Mouse (Mus musculus): ENCODE data around the gene Inpp5b.

The Inpp5b gene

DNA sequence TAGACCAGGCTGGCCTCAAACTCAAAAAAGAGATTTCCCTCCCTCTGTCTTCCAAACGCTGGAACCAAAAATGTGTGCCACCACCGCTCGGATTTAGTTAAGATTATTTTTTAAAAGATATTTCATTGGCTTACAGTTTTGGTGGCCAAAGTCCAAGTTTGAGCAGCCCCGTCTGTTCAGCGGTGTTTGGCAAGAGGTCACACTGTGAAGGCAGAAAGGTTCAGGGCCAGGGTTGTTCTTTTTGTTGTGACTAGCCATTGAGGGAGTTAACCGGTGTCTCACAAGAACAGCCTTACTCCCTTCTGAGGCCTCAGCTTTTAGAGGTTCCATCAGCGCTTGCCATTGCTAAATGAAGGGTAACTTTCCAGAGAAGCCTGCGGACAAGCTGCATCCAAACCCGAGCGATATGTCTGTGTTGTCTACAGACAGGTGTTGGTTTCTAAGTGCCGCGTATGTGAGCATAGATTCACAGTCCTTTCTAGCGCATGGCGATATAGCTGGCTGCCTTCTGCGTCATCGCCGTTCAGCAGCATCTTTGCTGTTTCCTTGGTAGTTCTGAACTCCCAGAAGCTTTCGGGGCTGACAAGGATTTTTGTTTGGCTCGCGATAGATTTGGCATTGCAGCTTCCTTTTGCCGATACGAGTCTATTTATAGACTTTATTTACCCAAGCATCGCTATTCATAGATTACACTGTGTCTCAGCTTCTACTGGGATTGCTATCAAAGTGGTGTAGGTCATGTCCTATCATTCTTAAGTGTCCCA is 24.3 kb downstream of the Inpp5b start:
- DNase-seq (ENCODE audit: low read depth): no peak

GRCm38 (mm10) chr4:124766566-124766940 is 24.9 kb downstream of the Inpp5b start:
- DNase-seq (ENCODE audit: low read depth): no peak

- DNase-seq (ENCODE audit: low read depth): no peak
These were observed 27.4 kb downstream of the Inpp5b start for GRCm38 (mm10) chr4:124768963-124769591.

- DNase-seq (ENCODE audit: low read depth): no peak
These were observed 29.0 kb downstream of the Inpp5b start for GRCm38 (mm10) chr4:124770624-124771023.

DNA sequence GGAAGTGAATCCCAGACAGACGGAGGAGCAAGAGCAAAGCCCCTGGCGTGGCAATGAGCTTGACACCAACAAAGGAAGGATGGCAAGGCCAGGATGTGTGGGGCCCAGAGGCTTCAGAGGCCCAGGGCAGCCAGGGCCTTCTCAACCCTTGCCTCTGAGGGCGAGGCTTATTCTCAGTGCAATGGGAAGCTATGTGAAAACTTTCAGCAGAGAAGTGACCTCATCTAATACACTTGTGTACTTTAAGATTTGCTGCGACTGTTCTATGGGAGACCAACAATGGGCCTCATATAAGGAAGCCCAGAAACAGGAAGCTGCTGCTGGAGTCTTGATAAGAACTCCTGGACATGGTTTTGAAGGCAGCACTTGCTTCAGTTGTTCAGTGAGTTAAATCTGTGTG is 30.5 kb downstream of the Inpp5b start:
- DNase-seq (ENCODE audit: low read depth): no peak

DNA sequence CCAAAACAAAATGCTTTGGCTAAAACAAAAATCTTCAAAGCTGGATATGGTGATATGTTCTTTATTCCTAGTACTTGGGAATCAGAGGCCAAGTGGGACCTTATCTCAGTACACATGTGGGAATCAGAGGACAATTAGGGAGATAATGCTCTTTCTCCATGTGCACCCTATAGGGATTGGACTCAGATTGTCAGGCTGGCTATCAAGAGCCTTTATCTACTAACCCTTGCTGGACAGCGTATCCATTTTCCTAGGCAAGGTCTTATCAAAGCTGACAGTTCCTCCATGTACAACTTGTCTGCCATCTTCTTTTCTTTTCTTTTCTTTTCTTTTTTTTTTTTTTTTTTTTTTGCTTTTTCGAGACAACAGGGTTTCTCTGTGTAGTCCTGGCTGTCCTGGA is 31.8 kb downstream of the Inpp5b start:
- no peak for DNase-seq (ENCODE audit: low read depth)

DNA sequence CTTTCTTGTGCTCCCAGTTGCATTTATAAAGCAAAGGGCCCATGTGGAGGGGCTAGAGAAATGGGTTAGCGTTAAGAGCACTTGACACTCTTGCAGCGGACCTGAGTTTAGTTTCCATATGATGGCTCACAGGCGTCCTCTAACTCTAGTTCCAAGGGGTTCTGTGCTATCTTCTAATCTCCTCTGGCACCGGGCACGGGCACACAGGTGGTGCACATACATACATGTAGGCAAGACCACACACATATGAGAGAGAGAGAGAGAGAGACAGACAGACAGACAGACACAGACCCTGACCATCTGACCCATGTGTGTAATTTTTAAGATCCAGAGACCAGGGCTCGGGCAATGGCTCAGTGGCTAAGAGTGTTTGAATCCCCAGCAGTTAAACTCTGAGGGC is 32.3 kb downstream of the Inpp5b start:
- DNase-seq (ENCODE audit: low read depth): no peak

DNA sequence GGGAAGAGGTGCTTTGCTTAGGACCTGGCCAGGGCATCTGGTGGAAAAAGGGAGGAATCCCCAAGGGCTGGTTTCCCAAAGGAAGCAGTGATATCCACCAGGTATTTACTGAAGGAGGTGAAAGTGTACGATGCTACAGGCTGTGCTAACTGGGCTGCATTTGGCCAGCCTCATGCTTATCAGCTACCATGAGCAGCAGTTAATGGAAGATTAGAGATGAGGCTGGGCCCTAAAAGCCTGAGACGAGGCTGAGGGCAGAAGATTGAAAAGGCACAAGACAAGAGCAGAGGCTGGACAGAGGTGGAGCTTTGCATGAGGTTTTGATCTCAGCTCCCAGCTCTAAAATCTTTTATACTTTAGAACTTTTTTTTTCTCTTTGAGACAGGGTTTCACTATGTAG is 32.8 kb downstream of the Inpp5b start:
- no peak for DNase-seq (ENCODE audit: low read depth)

DNA sequence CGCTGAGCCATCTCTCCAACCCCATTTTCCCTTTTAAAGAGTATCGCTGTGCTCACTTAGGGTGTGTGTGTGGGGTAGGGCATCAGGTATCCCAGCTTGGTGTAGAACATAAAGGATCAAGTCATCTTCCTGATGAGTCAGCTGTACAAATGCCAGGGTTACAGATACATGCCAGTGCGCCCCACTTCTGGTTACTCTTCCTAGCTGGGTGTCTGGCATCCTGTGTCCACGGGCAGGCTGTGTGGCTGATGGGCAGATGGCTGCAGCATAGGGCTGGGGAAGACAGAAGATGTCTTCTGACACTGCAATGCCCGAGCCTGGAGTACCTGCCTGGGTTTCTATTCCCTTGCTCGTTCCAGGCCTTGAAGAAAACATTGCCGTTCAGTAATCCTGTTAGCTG is 39.7 kb downstream of the Inpp5b start:
- DNase-seq (ENCODE audit: low read depth): no peak

DNA sequence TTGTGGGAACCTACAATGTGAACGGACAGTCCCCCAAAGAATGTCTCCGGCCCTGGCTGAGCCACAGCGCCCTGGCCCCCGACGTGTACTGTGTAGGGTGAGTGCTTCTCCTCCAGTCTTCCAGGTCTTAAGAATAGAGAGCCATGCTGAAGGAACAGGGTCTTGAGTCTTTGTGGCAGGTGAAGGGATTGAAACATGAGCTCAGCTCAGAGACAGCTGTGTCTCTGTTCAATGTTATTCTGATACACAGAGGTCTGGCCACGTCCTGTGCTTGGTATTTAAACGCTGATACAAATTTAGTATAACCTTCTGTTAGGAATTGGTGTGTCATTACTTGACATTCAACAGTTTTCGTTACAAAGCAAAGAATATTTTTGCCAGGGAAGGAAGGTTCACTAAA is 40.7 kb downstream of the Inpp5b start:
- DNase-seq (ENCODE audit: low read depth): no peak

- no peak for DNase-seq (ENCODE audit: low read depth)
These were observed 42.3 kb downstream of the Inpp5b start for GRCm38 (mm10) chr4:124783937-124784336.

- no peak for DNase-seq (ENCODE audit: low read depth)
These were observed 48.4 kb downstream of the Inpp5b start for GRCm38 (mm10) chr4:124790013-124790412.

DNA sequence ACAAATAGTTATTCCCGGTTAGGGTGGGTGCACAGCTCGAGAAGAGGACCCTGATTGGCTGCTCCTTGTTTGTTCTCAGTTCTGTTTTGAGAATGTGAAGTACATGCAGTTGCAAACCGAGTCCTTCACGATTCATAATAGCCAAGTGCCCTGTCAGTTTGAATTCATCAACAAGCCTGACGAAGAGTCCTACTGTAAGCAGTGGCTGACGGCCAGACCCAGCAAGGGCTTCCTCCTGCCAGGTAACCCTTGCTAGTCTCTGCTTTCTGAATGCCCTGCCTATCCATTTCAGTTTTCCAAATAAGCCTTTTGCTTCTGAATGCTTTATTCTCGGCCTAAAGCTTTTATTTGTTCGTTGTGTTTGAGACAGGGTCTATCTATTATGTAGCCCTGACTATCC is 50.5 kb downstream of the Inpp5b start:
- no peak for DNase-seq (ENCODE audit: low read depth)

DNA sequence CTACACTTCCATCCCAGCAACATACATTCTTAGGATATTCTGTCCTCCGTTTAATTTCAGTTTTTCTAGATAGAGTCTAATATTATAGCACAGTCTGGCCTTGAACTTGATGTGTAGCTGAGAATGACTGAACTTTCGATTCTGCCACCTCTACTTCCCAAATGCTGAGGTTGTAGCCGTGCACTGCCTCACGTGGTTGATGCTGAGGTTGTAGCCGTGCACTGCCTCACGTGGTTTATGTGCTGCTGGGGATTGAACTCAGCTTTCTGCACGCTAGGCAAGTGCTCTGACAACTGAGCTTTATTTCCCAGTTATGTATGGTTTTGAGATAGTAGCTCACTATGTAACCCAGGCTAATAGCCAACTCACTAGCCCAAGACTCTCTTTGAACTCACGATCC is 54.5 kb downstream of the Inpp5b start:
- DNase-seq (ENCODE audit: low read depth): no peak

- DNase-seq (ENCODE audit: low read depth): no peak
These were observed 55.3 kb downstream of the Inpp5b start for GRCm38 (mm10) chr4:124796913-124797312.

DNA sequence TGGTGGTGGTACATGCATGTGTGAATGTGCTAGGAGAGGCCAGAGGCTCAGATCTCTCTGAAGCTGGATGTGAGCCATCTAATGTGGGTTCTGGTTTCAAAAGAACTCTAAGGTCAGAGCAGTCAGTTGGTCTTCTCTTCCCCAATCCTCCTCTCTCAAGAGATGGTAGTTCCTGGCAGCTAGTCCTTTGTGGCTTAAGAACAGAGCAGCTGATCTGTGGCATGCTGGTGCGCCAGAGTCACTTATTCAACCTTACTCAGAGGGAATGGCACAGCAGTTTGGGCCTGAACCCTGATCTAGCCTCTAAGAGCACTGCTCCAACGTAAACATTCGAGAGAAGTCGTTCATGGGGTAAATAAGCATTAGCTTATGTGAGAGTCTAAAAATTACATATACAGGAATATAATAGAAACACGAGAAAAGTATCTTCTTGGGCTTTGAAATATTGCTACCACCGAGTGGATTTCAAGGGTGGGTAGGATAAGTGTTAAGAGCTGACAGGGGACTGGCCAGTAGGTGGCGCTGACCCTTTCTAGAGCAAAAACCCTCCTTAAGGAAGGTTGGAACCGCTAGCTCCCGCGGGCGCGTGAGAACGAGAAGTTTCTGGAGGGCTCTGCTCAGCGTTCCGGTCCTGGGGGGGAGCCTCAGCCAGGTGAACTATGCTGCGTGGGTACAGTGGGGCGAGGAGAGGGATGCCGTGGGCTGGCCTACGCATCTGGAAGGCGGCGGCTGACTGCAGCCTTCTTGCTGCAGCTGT is 60.1 kb downstream of the Inpp5b start, which contains the start of gene Mtf1:
TSS of gene Mtf1 (plus strand) at position 553 of the 757 bp plus-strand sequence.
- peak; percentile 61 for DNase-seq (ENCODE audit: low read depth)

DNA sequence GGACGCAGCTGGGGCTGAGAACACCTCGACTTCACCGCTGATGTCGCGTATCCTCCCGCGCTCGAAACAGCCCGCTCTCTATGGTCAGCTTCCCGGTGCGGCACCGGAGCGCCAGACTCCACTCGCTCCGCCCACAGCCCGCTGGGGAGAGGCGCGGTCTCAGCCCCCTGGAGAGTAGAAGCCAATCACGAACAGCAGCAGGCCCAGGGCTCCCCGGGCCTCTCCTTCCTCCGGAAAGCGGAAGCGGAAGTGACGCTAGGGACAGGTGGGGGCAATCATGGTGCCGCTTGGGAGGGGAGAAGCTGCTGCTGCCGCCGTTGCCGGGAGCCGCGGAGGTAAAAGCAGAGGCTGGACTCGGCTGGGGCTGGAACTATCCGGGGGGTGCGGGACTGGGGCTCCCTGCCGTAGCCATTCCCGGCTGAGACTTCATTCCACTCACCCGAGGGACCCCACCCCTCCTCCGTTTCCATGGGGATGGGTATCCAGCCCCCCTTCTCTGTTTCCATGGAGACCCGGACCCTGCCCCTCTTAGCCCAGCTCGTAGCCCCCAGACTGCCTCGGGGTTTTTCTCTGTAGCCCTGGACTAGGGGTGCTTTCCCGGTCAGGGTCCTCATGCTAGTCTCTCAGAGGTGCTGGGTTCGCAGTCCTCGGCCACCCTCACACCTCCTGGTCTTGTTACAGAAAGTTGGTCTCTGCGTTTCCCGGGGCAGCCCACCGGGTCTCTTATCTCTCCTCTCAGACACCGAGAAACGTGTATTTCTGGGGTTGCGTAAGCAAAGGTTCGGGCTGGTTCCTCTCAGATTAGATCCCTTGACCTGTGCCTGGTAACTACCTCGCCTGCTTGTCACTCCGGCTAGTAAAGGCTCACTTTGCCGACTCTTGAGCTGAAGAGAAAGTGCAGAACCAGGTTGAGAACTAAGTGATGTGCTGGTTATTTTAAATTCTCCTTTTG is 60.9 kb downstream of the Inpp5b start:
- peak; percentile 87 for DNase-seq (ENCODE audit: low read depth)

- no peak for DNase-seq (ENCODE audit: low read depth)
These were observed 61.8 kb downstream of the Inpp5b start for GRCm38 (mm10) chr4:124803406-124803805.

DNA sequence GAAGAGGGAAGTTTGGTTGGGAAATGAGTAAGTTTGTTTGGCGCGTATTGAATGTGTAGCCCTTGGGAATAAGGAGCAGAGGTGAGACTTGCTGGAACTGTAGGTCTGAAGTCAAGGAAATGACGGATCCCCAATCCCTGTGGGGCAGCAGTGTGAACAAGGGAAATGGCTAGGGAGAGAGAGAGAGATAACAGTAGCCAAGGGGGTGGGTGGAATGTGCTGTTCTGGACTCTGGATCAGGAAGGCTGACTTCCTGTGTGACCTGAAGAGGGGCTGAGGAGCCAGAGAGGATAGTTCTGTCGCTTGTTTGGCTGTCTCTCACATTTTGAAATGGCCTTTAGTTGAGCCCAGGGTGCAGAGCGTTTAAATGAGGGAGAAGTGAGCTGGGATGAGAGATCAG is 66.9 kb downstream of the Inpp5b start:
- no peak for DNase-seq (ENCODE audit: low read depth)

DNA sequence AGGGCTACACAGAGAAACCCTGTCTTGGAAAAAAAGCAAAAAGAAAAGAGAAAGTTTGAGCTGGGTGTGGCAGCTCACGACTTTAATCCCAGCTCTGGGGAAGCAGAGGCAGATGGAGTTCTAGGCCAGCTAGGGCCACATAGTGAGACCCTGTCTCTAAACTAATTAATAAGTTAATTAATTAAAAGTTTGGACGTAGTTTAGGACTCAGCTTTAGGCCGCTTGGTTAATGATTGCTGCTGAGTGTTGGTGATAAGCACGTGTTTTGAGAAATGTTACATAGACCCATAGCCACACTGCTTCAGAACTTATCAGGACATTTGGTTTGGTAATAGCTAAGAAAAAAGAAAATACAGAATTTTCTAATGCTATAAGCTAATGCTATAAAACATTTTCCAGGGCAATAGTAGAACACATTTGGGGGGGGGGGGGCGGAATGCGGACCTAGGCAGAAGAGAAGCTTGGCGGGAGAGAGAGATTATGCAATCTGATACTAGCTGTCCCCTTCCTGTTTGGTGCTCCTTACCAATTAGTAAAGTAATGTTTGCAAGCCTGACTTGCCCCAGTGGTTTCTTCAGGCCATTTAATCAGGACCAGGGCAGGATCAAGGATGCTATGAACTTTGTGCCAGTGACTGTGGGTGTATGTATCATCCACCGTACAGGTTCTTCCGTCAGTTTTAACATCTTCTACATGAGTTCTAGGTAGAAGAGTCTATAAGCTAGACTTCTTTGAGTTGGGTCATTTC is 67.7 kb downstream of the Inpp5b start:
- no peak for DNase-seq (ENCODE audit: low read depth)

DNA sequence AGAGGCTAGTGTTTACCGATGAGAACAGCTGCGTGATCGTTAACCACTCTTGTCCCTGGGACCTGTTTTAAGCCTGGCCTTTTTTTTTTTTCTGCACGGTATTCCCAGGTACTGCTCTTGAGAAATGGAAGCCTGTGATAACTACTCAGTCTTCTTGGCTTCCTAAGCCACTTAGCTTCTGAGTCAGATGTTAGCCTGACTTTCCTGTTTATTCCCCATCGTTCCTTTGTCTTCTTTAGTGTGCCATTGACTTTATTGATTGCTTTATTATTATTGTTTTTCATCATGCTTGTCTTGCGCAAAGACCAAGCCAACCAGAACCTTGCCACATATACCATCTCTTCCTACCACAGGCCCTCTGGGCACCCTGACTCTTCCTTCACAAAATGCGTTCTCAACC is 68.4 kb downstream of the Inpp5b start:
- DNase-seq (ENCODE audit: low read depth): no peak

Data from fibroblast of lung, adult 2 months (primary cell).